Mouse (Mus musculus) heart, adult 2 months (tissue): ENCODE results near the gene Cntnap1.

Experiments used
- CTCF ChIP-seq: fragments of 200-600 bp; IDR thresholded peaks from 2 replicates; pipeline ENCODE4 v1.8.1; 2022; ENCODE audit warnings: antibody characterized with exemption, mild to moderate bottlenecking, moderate library complexity
- POLR2A ChIP-seq: fragments of 200-500 bp; IDR thresholded peaks from 2 replicates; pipeline ENCODE4 v1.6.1; 2011; ENCODE audit warnings: mild to moderate bottlenecking, low read depth, low read length, control low read depth; ENCODE audit not compliant: insufficient read depth

DNA sequence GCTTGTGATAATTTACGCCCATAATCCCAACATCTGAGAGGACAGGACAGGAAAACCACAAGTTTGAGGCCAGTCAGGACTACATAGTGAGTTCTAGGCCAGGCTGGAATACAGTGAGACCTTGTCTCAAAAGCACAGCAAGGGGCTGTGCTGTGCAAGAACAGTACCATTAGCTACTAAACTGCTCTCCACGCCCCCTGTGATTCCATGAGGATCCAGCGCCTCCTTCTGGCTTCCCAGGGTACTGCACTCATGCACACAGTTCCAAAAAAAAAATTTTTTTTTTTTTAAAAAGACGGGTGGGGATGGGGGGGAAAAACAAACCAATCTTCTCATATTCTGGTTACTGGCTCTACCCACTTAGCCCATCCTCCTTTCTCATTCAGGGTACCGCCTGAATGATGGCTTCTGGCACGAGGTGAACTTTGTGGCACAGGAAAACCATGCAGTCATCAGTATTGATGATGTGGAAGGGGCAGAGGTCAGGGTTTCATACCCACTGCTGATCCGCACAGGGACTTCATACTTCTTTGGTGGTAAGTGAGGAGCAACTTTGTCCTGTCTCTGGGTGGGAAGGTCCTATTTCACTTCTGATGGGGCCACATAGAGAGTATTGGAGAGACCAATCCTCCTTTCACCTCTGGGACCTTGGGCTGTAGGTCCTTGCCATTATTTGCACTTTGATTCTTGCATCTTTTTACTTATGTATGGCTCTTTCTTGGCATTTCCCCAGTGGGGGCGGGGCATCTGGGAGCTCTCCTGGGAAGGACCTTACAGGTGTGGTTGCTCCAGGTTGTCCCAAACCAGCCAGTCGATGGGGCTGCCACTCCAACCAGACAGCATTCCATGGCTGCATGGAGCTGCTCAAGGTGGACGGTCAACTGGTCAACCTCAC, 10.8 kb downstream of the Cntnap1 start:
- TF ChIP-seq CTCF, result peak; percentile 83
- no peak for TF ChIP-seq POLR2A
